Mouse (Mus musculus) kidney, adult 9 months (tissue): ENCODE measurements around the gene Limk1.
"Not testable (repeated sequence)": the region's sequence is repeated elsewhere in the genome, so short reads cannot be mapped to it uniquely, and the experiment has no call there.

ENCODE experiments used
- DNase-seq: peaks from one replicate; pipeline ENCODE4 v3.0.0; 2022

Limk1 gene

GRCm38 (mm10) chr5:134675956-134676759 is 12.2 kb downstream of the Limk1 start:
- DNase-seq: peak; percentile 74

GRCm38 (mm10) chr5:134674977-134675376 is 13.4 kb downstream of the Limk1 start:
- DNase-seq: no peak

GRCm38 (mm10) chr5:134672611-134673010 is 15.8 kb downstream of the Limk1 start:
- no peak for DNase-seq

GRCm38 (mm10) chr5:134672198-134672516 is 16.2 kb downstream of the Limk1 start:
- DNase-seq: no peak

- DNase-seq: peak; percentile 32
These were observed 16.8 kb downstream of the Limk1 start for GRCm38 (mm10) chr5:134671335-134672197.

- no peak for DNase-seq
These were observed 19.2 kb downstream of the Limk1 start for GRCm38 (mm10) chr5:134669001-134669708.

GRCm38 (mm10) chr5:134668495-134668894 is 19.9 kb downstream of the Limk1 start:
- peak; percentile 45 for DNase-seq

- DNase-seq: no peak
These were observed 31.7 kb downstream of the Limk1 start for GRCm38 (mm10) chr5:134656708-134657107.

GRCm38 (mm10) chr5:134652015-134652414 is 36.4 kb downstream of the Limk1 start:
- DNase-seq: no peak

GRCm38 (mm10) chr5:134650926-134651325 is 37.5 kb downstream of the Limk1 start:
- DNase-seq: peak; percentile 71

GRCm38 (mm10) chr5:134648976-134649375 is 39.4 kb downstream of the Limk1 start:
- not testable (repeated sequence) for DNase-seq

GRCm38 (mm10) chr5:134647394-134647793 is 41.0 kb downstream of the Limk1 start:
- no peak for DNase-seq

- DNase-seq: no peak
These were observed 41.9 kb downstream of the Limk1 start for GRCm38 (mm10) chr5:134646461-134646860.

GRCm38 (mm10) chr5:134644643-134645118 is 43.7 kb downstream of the Limk1 start:
- DNase-seq: peak; percentile 39

GRCm38 (mm10) chr5:134644121-134644520 is 44.3 kb downstream of the Limk1 start:
- no peak for DNase-seq

GRCm38 (mm10) chr5:134640371-134640770 is 48.0 kb downstream of the Limk1 start:
- DNase-seq: no peak

GRCm38 (mm10) chr5:134639269-134639682 is 49.1 kb downstream of the Limk1 start, which contains the start of gene Eif4h:
Gene Eif4h, minus strand, starts transcription at chr5:134639490.
- peak; percentile 98 for DNase-seq

GRCm38 (mm10) chr5:134638461-134639268 is 49.7 kb downstream of the Limk1 start:
- peak; percentile 22 for DNase-seq

- no peak for DNase-seq
These were observed 50.5 kb downstream of the Limk1 start for GRCm38 (mm10) chr5:134637820-134638367.

- DNase-seq: no peak
These were observed 55.6 kb downstream of the Limk1 start for GRCm38 (mm10) chr5:134632841-134633240.

GRCm38 (mm10) chr5:134630835-134631234 is 57.6 kb downstream of the Limk1 start:
- no peak for DNase-seq

- no peak for DNase-seq
These were observed 58.9 kb downstream of the Limk1 start for GRCm38 (mm10) chr5:134629508-134629907.
